Mouse (Mus musculus) spleen, postnatal 4 days (tissue): ENCODE results near the gene Epn2.

Experiments
- DNase-seq, 2 experiments: peaks; one replicate each; pipeline ENCODE4 v3.0.0; 2022; ENCODE audit warnings: low spot score in 2 of 2

Gene Epn2

GRCm38 (mm10) chr11:61489085-61489484 is 90.4 kb downstream of the Epn2 start:
- DNase-seq = no peak

- no peak for DNase-seq
These were observed 91.6 kb downstream of the Epn2 start for GRCm38 (mm10) chr11:61487936-61488335.

- no peak for DNase-seq
These were observed 92.1 kb downstream of the Epn2 start for GRCm38 (mm10) chr11:61487401-61487800.

GRCm38 (mm10) chr11:61486458-61487219 is 92.8 kb downstream of the Epn2 start:
- DNase-seq = no peak

GRCm38 (mm10) chr11:61485541-61486457 is 93.7 kb downstream of the Epn2 start:
- DNase-seq = no peak

- DNase-seq = no peak
These were observed 94.6 kb downstream of the Epn2 start, which contains the start of gene Mfap4 for GRCm38 (mm10) chr11:61484613-61485540. Gene Mfap4, plus strand, starts transcription at chr11:61485431.

GRCm38 (mm10) chr11:61484256-61484612 is 95.3 kb downstream of the Epn2 start:
- no peak for DNase-seq

- no peak for DNase-seq
These were observed 96.2 kb downstream of the Epn2 start for GRCm38 (mm10) chr11:61483226-61483845.

- no peak for DNase-seq
These were observed 98.0 kb downstream of the Epn2 start for GRCm38 (mm10) chr11:61481239-61482090.

- DNase-seq = no peak
These were observed 100.7 kb downstream of the Epn2 start for GRCm38 (mm10) chr11:61478788-61479187.

- DNase-seq = no peak
These were observed 101.7 kb downstream of the Epn2 start for GRCm38 (mm10) chr11:61477566-61478508.

- no peak for DNase-seq
These were observed 102.6 kb downstream of the Epn2 start for GRCm38 (mm10) chr11:61476786-61477382.

GRCm38 (mm10) chr11:61473630-61474029 is 105.9 kb downstream of the Epn2 start:
- DNase-seq = peak in 1 of 2 experiments; percentile 59

GRCm38 (mm10) chr11:61470880-61471279 is 108.6 kb downstream of the Epn2 start:
- no peak for DNase-seq

GRCm38 (mm10) chr11:61469317-61469917 is 110.1 kb downstream of the Epn2 start:
- peak in 1 of 2 experiments; percentile 49 for DNase-seq

GRCm38 (mm10) chr11:61468534-61468933 is 111.0 kb downstream of the Epn2 start:
- DNase-seq = no peak
